Mouse (Mus musculus) spleen, postnatal 4 days (tissue): ENCODE measurements around the gene Aipl1.
"Not testable (repeated sequence)": the region's sequence is repeated elsewhere in the genome, so short reads cannot be mapped to it uniquely, and the experiment has no call there.

ENCODE experiments used
- DNase-seq, 2 experiments: peaks; one replicate each; pipeline ENCODE4 v3.0.0; 2022; ENCODE audit warnings: low spot score in 2 of 2

The Aipl1 gene

GRCm38 (mm10) chr11:72016518-72017252 lies 20.6 kb downstream of the Aipl1 start:
- DNase-seq, result no peak

- DNase-seq, result no peak
Observed at GRCm38 (mm10) chr11:72014674-72015073, 22.6 kb downstream of the Aipl1 start.

- no peak for DNase-seq
Observed at GRCm38 (mm10) chr11:72011955-72012354, 25.4 kb downstream of the Aipl1 start.

GRCm38 (mm10) chr11:72010940-72011722 lies 26.2 kb downstream of the Aipl1 start:
- DNase-seq, result no peak

- DNase-seq, result no peak
Observed at GRCm38 (mm10) chr11:72010367-72010766, 26.9 kb downstream of the Aipl1 start.

GRCm38 (mm10) chr11:72005547-72005946 lies 31.8 kb downstream of the Aipl1 start:
- DNase-seq, result no peak

GRCm38 (mm10) chr11:72003171-72003570 lies 34.1 kb downstream of the Aipl1 start:
- DNase-seq, result no peak

GRCm38 (mm10) chr11:72002138-72002853 lies 35.0 kb downstream of the Aipl1 start:
- DNase-seq, result peak in 1 of 2 experiments; percentile 77

GRCm38 (mm10) chr11:72000194-72000593 lies 37.1 kb downstream of the Aipl1 start:
- DNase-seq, result no peak

GRCm38 (mm10) chr11:71996805-71997204 lies 40.5 kb downstream of the Aipl1 start:
- no peak for DNase-seq

GRCm38 (mm10) chr11:71995968-71996511 lies 41.3 kb downstream of the Aipl1 start:
- no peak for DNase-seq

- no peak for DNase-seq
Observed at GRCm38 (mm10) chr11:71992438-71992837, 44.9 kb downstream of the Aipl1 start.

GRCm38 (mm10) chr11:71991541-71991940 lies 45.8 kb downstream of the Aipl1 start:
- DNase-seq, result no peak

GRCm38 (mm10) chr11:71989407-71989806 lies 47.9 kb downstream of the Aipl1 start:
- not testable (repeated sequence) for DNase-seq

GRCm38 (mm10) chr11:71987159-71988150 lies 49.9 kb downstream of the Aipl1 start:
- DNase-seq, result no peak

- no peak for DNase-seq
Observed at GRCm38 (mm10) chr11:71985783-71986182, 51.5 kb downstream of the Aipl1 start.

GRCm38 (mm10) chr11:71985101-71985711 lies 52.1 kb downstream of the Aipl1 start:
- DNase-seq, result no peak

GRCm38 (mm10) chr11:71984093-71984492 lies 53.2 kb downstream of the Aipl1 start:
- no peak for DNase-seq
